Mouse (Mus musculus) midbrain, postnatal 0 days (tissue): Measurements from ENCODE around the gene Stkld1. TPM values are rescaled to one million over a fixed set of nuclear protein-coding genes. Genes with fewer than 3 reads are reported as not detected.

Experiments used
- ATAC-seq: fragments of 200-750 bp; cut with Nextera tagmentation; 2 replicates; pipeline ENCODE4 v1.8.0; 2017; ENCODE audit warnings: moderate number of reproducible peaks, mild to moderate bottlenecking, moderate TSS enrichment, moderate library complexity; ENCODE audit not compliant: low FRiP score
- DNase-seq: peaks from one replicate; pipeline ENCODE4 v3.0.0-alpha.2; 2015; ENCODE audit warnings: low spot score
- H3K27ac ChIP-seq: fragments of 300-500 bp; sonication (generic); 2 replicates; pipeline ENCODE4 v1.5.1; 2014; ENCODE audit warnings: low read depth, mild to moderate bottlenecking, low read length, mixed read lengths
- H3K27me3 ChIP-seq: fragments of 300-500 bp; sonication (generic); 2 replicates; pipeline ENCODE4 v1.6.1; 2014; ENCODE audit warnings: low read length, control low read depth, mixed read lengths; ENCODE audit not compliant: insufficient read depth
- H3K36me3 ChIP-seq: fragments of 300-500 bp; sonication (generic); 2 replicates; pipeline ENCODE4 v1.6.1; 2014; ENCODE audit warnings: low read length, control low read depth, mixed read lengths; ENCODE audit not compliant: insufficient read depth
- H3K4me1 ChIP-seq: fragments of 300-500 bp; sonication (generic); 2 replicates; pipeline ENCODE4 v1.6.1; 2014; ENCODE audit warnings: mild to moderate bottlenecking, control low read depth, antibody characterized with exemption, low read length, mixed read lengths; ENCODE audit not compliant: insufficient read depth
- H3K4me2 ChIP-seq: fragments of 300-500 bp; sonication (generic); 2 replicates; pipeline ENCODE4 v1.6.1; 2014; ENCODE audit warnings: low read depth, mild to moderate bottlenecking, low read length, mixed read lengths; ENCODE audit not compliant: poor library complexity, severe bottlenecking
- H3K4me3 ChIP-seq: fragments of 300-500 bp; sonication (generic); 2 replicates; pipeline ENCODE4 v1.5.1; 2014; ENCODE audit warnings: low read depth, mild to moderate bottlenecking, low read length, moderate library complexity
- H3K9ac ChIP-seq: fragments of 300-500 bp; sonication (generic); replicated peaks from 2 replicates; pipeline ENCODE4 v1.6.1; 2014; ENCODE audit warnings: mild to moderate bottlenecking, low read length, moderate library complexity, mixed read lengths; ENCODE audit not compliant: poor library complexity, severe bottlenecking
- H3K9me3 ChIP-seq: fragments of 300-500 bp; sonication (generic); 2 replicates; pipeline ENCODE4 v1.6.1; 2016; ENCODE audit warnings: low read length, control low read depth
- CTCF ChIP-seq: IDR thresholded peaks from 2 replicates; pipeline ENCODE4 v1.5.1; 2016; ENCODE audit warnings: antibody characterized with exemption, mild to moderate bottlenecking
- WGBS: fragments of 180-500 bp; shearing (Covaris S2); extraction: QIAGEN DNeasy Blood & Tissue Kit; methylation state at CpG from one replicate; pipeline ENCODE4 v1.1.7; 2014; 5-methylcytosine and 5-hydroxymethylcytosine counted together
- polyA plus RNA-seq: library from polyadenylated mRNA; unstranded; fragments of >200 nt; fragmentation: Nextera tagmentation; extraction: Ambion mirVana; gene quantifications from 2 replicates; pipeline ENCODE4 v1.2.1, GENCODE M21; 2015
- total RNA-seq: library from RNA; depleted of rRNA; stranded (reverse); fragments of >200 nt; gene quantifications from 2 replicates; pipeline ENCODE4 v1.2.3, GENCODE M21; 2014

Gene Stkld1
- total and polyA plus RNA-seq, 2 experiments from 2014 or later: 0.11 to 0.33 TPM

DNA sequence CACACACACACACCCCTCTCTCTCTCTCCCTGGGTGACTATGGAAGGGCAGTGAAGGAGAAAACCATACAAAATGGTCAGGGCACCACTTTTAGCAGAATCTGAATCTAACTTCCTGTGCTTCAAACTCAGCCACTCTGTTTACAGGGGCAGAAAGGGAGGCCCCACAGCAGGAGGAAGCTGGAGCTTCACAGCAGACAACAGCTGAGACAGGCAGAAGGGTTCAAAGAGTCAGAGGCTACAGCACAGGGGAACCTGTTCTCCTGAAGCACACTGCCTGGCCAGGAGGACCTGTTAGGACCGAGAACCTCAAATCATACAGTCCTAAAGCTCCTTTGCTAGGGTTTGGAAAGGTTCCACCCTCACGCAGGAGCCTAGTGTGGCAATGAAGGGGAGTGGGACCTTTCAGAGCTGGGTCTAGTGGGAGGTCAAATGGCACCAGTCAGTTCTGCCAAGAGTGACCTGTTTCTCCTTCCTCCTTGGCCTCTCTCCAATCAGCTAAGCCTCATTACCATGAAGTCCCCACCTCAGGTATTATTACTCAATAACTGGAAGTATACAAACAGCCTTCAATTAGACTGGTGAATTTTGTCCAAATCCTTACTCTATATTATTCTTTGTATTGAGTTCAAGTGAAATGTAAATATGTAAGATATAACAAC lies 21.0 kb downstream of the Stkld1 start:
- no peak for TF ChIP-seq CTCF
- DNase-seq: no peak
- no peak overlapping the region for H3K9ac ChIP-seq
- H3K9me3 ChIP-seq: no peaks in the 10 kb centered on the region
- no peak for ATAC-seq
- H3K27me3 ChIP-seq: no peaks in the 10 kb centered on the region
- no peak overlapping the region for H3K27ac ChIP-seq
- no peak overlapping the region for H3K4me2 ChIP-seq
- H3K36me3 ChIP-seq: peaks cover 65% of the 10 kb centered on the region
- WGBS: 93% methylated on average over 2 of the region's 2 CpGs
- H3K4me3 ChIP-seq: no peak overlapping the region
- H3K4me1 ChIP-seq: no peaks in the 10 kb centered on the region

DNA sequence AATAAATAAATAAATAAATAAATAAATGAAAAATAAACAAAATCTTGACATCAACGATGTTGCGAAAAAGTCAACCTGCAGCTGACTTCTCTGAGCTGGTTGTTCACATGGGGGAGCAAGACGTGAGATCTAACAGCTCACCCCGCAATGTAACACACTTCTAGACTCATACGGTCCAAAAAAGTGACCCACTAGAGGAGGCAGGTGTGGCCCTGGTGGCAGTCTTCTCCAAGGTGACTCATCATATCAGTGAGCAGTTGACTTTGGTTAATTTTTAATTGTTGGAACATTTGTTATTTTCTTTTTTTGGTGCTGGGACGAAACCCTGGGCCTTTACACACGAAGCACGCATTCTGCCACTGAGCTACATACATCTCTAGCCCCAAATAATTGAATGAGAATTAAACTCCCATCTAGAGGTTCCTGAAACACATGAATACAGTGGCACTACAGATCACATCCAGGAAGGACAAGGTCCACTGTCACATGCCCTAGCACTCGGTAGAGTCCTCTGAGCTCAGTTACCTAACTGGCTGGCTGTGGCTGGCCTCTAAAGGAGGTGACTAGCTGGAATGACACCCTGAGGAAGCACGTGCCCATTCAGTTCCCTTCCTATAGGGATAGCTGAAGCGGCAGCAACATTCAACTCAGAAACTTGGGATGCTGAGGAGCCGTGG lies 23.1 kb downstream of the Stkld1 start:
- H3K27ac ChIP-seq: no peak overlapping the region
- TF ChIP-seq CTCF: no peak
- no peaks in the 10 kb centered on the region for H3K27me3 ChIP-seq
- no peak overlapping the region for H3K4me2 ChIP-seq
- WGBS: 94% methylated on average over 12 of the region's 12 CpGs
- peaks cover 6% of the 10 kb centered on the region for H3K4me1 ChIP-seq
- H3K9me3 ChIP-seq: no peaks in the 10 kb centered on the region
- peaks cover 62% of the 10 kb centered on the region for H3K36me3 ChIP-seq
- H3K4me3 ChIP-seq: no peak overlapping the region
- DNase-seq (no peak), ATAC-seq (no peak)
- no peak overlapping the region for H3K9ac ChIP-seq

DNA sequence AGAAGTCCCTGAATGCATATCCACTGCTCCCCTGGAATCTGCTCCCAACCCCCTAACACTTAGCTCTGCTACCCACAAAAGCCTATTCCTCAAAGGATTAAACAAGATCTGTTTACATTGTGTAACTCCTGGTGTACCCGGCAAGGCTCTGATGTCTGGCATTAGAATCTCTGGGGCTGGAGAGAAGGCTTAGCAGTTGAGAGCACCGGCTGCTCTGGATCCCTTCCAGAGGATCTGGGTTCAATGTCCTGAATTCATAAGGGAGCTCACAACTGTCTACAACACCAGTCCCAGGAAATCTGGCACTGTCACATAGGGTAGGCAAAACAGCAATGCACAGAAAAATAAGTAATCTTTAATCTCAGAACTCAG lies 23.6 kb downstream of the Stkld1 start:
- 80% methylated on average over 2 of the region's 2 CpGs for WGBS
- TF ChIP-seq CTCF: no peak
- ATAC-seq (no peak), DNase-seq (no peak)
- Histone ChIP-seq H3K4me3 (no peak overlapping the region), H3K27me3 (no peaks in the 10 kb centered on the region), H3K4me1 (peaks cover 8% of the 10 kb centered on the region), H3K4me2 (no peak overlapping the region), H3K9me3 (no peaks in the 10 kb centered on the region), H3K36me3 (peaks cover 56% of the 10 kb centered on the region), H3K9ac (no peak overlapping the region), H3K27ac (no peak overlapping the region)

DNA sequence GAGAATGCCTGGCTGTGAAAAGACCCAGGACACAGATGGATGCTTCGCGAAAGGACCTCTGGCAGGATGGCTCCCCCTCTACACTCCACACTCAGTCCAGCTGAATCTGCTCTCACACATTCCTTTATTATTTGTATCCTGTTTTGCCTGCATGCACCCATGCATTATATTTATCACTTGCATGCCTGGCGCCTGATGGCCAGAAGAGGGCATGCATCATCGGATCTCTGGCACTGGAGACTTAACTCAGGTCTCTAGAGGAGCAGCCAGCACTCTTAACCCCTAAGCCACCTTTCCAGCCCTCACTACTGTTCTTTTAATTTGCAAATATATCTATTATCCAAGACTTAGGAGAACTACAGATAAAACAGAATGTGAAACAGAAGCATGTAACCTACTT lies 26.9 kb downstream of the Stkld1 start:
- H3K4me1 ChIP-seq: peaks cover 16% of the 10 kb centered on the region
- 75% methylated on average over 4 of the region's 4 CpGs for WGBS
- H3K9me3 ChIP-seq: no peaks in the 10 kb centered on the region
- no peak overlapping the region for H3K27ac ChIP-seq
- no peak overlapping the region for H3K4me3 ChIP-seq
- no peaks in the 10 kb centered on the region for H3K27me3 ChIP-seq
- peaks cover 34% of the 10 kb centered on the region for H3K36me3 ChIP-seq
- DNase-seq (peak; percentile 27), ATAC-seq (no peak)
- no peak overlapping the region for H3K9ac ChIP-seq
- H3K4me2 ChIP-seq: no peak overlapping the region
- peak; percentile 76 for TF ChIP-seq CTCF

DNA sequence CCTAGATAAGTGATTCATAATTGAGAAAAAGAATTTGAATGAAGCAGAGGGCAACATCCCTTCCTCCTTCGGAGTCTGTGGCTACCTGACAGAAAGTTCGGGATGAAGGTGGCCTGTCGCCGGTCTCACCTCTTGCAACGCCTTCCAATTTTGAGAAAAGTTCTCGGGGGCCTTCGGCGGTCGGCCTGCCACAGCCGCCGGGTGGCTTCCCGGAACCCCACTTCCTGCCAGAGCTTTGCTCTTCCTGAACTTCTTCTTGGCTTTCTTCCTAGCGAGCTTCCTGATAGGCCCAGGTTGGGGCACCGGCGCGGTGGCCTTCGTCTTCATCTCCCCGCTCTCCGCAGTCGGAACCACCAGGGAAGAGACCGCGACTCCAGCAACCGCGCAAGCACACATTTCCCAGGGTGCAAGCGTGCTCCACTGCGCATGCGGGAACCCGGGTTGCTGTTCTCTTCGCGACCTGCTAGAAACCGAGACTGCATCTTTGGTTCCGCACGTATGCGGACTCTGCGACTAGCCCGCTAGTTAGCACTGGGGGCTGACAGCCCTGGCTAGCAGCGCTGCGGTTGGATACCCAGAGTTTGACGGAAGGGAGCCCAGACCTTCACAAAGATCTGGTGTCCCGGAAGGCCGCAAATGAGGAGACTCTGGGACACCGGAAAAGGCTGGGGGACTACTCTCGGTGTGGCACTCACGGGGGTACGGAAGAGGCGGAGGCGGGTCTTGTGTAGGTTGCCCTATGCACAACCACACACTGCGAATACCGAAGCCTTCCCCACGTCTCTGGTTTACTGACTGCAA lies 30.3 kb downstream of the Stkld1 start, which contains the start of gene Rexo4:
Rexo4 (minus strand) TSS at position 464 of the 801 bp plus-strand sequence.
- Histone ChIP-seq H3K9me3 (no peaks in the 10 kb centered on the region), H3K36me3 (peaks cover 7% of the 10 kb centered on the region; the same call in 1 of the 2 replicates), H3K4me1 (peaks cover 16% of the 10 kb centered on the region), H3K27me3 (no peaks in the 10 kb centered on the region), H3K4me2 (peak within 1 kb of the TSS; percentile 79), H3K4me3 (peak within 1 kb of the TSS; percentile 64), H3K9ac (peak within 1 kb of the TSS; percentile 60), H3K27ac (peak within 1 kb of the TSS; percentile 94)
- peak; percentile 9; the same call in 1 of the 2 replicates for TF ChIP-seq CTCF
- DNase-seq: peak; percentile 98
- peak; percentile 97 for ATAC-seq
- under 1% methylated on average over 50 of the region's 50 CpGs for whole genome bisulfite sequencing
